Mouse (Mus musculus) kidney, postnatal 25 days (tissue): Measurements from ENCODE around the gene Nmt1.

Source experiments
- DNase-seq, 2 experiments: peaks; one replicate each; pipeline ENCODE4 v3.0.0; 2021; ENCODE audit warnings: mixed read lengths in 2 of 2

The Nmt1 gene

DNA sequence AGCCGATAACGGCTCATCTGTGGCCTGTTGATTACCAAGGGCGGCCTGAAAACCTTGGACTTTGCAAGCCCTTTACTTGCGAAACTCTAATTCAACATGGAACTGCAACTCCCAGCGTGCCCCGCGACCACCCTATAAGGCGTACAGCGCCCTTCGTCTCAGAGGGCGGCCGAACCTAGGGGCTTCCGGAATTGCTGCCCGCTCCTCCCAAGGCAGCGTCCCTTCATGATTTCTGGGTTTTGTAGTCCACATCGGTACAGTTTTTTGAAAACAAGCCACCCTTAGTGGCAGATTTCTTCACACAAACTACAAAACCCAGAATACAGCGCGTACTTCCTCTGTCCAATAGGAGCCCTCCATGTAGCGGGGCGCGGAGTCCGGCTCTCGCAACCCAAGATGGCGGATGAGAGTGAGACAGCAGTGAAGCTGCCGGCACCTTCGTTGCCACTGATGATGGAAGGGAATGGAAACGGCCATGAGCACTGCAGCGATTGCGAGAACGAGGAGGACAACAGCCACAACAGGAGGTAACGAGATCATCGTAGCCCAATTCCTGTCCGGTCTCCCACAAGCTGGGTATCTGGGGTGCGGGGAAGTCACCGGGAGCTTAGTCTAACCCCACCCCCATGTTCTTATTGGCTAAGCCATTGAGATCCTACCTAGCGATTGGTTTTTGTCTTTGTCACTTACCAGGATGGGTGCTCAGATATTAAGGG lies at the start of gene Nmt1, which contains the start of gene Dcakd:
Nmt1 (plus strand) TSS at position 15 of the 716 bp plus-strand sequence.
Dcakd (minus strand) TSS at position 158 of the 716 bp plus-strand sequence.
- peak; percentile 94 to 98 for DNase-seq

GRCm38 (mm10) chr11:102981151-102981890 lies 46.7 kb upstream of the Nmt1 start:
- DNase-seq, result no peak

DNA sequence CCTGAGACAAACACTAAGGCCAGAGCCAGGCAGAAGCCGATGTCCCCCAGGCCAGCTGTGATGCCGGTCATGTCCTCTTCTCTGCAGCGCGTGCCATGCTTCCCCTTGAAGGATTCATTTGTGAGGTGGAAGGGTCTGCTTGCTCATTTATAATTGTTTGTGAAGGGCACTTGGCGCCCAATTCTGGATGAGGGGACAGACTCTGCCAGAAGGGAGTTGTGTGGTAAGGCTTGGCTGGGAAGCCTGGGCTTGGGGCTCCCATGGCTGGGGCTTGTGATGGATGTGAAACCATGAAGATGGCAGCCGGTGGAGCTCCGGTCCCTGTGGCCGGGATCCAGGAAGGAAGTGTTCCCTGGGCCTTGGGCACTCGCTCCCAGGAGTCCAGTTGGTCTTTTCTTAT lies 43.9 kb upstream of the Nmt1 start:
- no peak for DNase-seq

- DNase-seq, result no peak
Measured at GRCm38 (mm10) chr11:102984615-102985014, 43.4 kb upstream of the Nmt1 start.

DNA sequence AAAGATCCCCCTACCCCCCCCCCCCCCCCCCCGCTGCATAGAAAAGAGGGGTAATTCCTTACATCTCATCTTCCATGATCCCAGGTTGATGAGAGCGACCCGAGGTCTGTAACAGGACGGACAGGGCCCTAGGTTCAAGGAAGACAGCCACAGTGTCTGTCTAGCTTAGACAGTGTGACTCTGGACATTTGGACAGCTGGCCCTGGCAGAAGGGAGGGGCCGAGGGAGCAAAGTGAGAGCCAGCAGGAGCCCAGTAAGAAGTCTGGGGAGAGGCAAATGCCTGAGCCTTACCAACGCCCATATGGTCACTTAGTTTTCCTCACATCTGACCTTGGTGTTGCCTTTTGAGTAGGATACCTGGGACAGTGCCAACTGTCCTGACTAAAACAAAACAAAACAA lies 42.8 kb upstream of the Nmt1 start:
- no peak for DNase-seq

- DNase-seq, result no peak
Measured at GRCm38 (mm10) chr11:102989641-102990151, 38.3 kb upstream of the Nmt1 start.

DNA sequence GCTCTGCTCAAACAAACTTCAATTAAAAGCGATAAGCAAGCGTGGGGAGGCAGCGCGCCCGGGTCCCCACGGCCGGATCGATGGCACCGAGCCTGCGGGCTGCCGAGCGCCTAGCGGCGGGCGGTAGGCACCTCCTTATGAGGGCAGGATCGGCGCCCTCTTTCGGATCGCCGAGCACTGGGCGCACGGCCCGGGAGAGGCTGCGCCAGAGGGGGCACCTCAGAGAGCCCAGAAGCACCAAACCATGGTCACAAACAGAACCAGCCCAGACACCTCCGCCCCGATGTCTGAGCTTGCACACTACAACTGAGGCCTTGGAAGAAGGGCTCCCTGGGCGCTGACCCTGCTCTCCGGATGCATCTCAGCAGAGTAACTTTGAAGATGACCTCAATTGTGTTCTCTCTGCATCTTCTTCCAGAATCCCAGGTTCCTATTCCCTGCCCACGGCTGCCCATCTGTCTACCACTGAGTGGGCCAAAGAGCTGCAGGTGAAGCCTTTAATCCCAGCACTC lies 37.8 kb upstream of the Nmt1 start:
- DNase-seq, result peak; percentile 44 to 63

DNA sequence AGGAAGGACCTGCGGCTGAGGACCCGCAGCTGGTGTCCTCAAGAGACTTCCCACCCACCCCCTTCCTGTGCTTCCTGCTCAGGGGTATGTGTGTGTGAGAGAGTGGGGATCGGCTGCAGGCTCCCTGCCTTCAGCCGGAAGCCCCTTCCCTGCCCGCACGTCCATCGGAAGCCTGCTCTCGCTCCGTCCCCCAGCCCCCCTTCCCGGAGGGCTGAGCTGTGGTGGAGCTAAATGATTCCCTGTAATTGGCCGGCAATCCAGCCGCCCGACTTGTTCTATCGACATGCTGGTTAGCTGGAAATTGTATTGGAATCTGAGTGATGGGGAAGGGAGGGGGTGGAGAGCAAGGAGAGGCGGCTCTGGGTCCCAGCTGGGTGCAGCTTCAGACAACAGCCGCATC lies 36.3 kb upstream of the Nmt1 start:
- peak in 1 of 2 experiments; percentile 25 for DNase-seq

GRCm38 (mm10) chr11:102992940-102993339 lies 35.0 kb upstream of the Nmt1 start:
- DNase-seq, result peak; percentile 81 to 85

- peak in 1 of 2 experiments; percentile 26 for DNase-seq
Measured at GRCm38 (mm10) chr11:102993420-102994029, 34.5 kb upstream of the Nmt1 start.

DNA sequence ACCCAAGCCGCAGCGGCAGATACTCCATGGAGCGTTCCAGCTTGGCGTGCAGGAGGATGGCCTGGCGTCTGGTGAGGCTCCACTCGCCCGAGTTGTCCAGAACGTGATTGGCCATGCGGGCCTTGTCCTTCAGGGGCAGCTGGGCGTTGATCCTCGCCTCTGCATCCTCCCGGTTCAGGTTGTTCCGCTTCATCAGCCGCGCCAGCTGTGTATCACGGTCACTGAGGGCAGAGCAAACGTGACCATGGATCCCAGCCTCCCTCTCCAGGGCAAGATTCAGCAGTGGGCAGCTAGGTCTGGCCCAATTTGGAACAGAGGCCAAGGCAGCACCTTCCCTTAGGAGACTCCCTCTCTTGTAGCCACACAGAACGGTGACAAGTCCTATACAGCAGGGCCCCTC lies 33.0 kb upstream of the Nmt1 start:
- DNase-seq, result peak in 1 of 2 experiments; percentile 46

GRCm38 (mm10) chr11:102996385-102996784 lies 31.6 kb upstream of the Nmt1 start:
- no peak for DNase-seq

DNA sequence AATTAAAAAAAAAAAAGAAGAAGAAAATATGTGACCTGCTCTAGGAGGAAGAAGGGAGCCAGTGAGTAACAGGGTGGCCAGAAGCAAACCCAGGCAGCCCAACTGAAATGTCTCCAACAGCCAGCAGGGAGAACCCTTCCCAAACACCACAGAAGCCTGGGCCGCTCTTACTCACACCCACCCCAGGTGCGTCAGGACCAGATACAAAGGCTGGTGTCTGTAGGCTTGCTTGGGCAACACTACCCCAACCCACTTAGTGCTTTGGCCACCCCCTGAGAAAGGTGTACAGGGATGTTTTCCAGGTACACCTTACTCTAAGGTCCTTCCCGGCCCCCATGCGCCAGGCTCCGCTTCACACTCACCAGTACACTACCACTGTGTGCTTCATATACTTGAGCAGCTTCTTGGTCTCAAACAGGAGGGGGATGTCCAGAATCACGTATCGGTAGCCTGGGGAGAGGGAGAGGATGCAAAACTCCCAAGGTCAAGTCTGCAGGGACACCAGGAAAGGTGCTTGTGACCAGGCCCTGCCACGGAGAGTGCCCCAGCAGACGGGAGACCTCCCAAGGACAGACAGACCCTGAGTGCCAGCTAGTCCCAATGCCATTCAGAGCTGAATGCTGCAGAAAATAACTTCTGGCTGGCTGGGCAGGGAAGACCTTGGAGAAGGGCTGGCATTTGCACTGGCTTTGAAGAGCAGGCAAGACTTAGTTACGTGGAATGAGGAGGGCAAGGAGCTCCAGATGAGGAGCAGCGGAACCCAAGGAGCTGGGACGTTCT lies 30.8 kb upstream of the Nmt1 start:
- no peak for DNase-seq

DNA sequence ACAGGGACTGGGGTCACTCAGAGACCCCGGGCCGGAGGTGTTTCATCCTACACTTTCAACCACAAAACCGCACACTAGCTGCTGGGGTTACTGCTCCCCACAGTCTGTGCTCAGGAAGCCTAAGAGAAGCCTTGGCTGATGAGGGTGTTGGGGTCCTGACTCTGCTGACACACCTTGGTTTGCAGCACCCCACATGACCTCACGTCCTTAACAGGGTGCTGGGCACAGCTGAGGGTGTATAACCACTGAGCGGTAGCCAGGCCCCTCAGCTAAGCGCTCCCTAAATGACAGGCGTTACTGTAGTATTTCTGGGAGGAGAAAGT lies 29.8 kb upstream of the Nmt1 start:
- DNase-seq, result no peak

GRCm38 (mm10) chr11:102998577-102999316 lies 29.2 kb upstream of the Nmt1 start:
- DNase-seq, result no peak

- DNase-seq, result no peak
Measured at GRCm38 (mm10) chr11:102999317-102999970, 28.5 kb upstream of the Nmt1 start.

- DNase-seq, result no peak
Measured at GRCm38 (mm10) chr11:103000111-103000510, 27.9 kb upstream of the Nmt1 start.

- no peak for DNase-seq
Measured at GRCm38 (mm10) chr11:103001063-103001462, 26.9 kb upstream of the Nmt1 start.

GRCm38 (mm10) chr11:103003210-103003609 lies 24.8 kb upstream of the Nmt1 start:
- peak; percentile 56 to 77 for DNase-seq

DNA sequence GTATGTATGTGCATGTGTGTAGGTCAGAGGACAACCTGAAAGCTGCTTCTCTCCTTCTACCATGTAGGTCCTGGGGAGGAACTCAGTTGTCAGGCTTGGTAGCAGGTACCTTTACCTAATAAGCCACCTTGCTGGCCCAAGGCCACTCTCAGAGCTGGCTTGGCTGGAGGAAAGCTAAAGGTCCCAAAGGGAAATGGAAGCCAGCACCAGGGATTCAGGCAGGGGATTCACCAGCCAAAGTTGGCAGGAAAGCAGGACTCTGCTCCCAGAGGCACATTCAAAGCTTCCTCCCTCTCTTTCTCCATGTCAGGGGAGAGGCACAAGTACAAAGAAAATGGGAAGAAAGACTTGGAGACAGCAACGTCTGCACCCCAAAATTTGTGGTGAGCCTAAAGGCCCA lies 23.1 kb upstream of the Nmt1 start:
- DNase-seq, result no peak

DNA sequence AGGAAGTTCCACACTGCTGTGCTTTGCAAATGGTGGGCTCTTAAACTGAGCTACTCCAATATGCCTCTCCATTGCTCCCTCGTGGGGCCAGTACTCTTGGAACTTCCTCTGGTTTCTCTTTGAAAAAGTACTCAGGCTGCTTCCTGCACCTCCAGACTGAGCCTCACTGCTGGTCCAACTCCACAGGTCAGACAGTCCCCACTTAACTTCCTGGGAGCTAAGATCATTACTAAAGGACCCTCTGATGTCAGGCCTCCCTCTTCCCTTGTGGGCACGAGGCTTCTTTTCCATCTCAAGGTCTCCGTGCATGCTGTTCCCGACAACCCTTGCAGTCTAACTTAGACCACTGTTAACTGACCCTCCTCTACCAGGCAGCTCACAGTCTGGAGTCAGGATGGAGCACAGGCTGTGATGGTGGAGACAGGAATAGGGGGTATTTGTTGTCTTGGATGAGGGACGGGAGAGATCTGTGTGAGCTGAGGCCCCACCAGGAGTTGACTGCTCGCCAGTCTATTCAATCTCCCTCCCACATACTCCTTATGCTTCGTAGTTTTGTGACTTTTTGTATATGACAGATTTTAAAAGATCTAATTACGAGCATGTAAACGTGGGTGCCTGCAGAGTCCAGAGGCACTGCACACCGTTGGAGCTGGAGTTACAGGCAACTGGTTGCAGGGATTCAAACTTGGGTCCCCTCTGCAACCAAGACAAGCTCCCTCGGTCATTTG lies 22.6 kb upstream of the Nmt1 start:
- DNase-seq, result no peak
